Mouse (Mus musculus) kidney, adult 2 months (tissue): ENCODE measurements around the gene Ubqlnl.

Source experiments
- CTCF ChIP-seq: fragments of 200-500 bp; conservative IDR thresholded peaks from 2 replicates; pipeline ENCODE4 v1.5.1; 2011; ENCODE audit warnings: low read depth, mild to moderate bottlenecking, control low read depth, low read length, moderate library complexity, mixed read lengths; ENCODE audit not compliant: insufficient read depth, insufficient read length
- POLR2A ChIP-seq: fragments of 200-500 bp; IDR thresholded peaks from one replicate; pipeline ENCODE4 v1.6.1; 2011; ENCODE audit warnings: low read depth, low read length, control low read depth

DNA sequence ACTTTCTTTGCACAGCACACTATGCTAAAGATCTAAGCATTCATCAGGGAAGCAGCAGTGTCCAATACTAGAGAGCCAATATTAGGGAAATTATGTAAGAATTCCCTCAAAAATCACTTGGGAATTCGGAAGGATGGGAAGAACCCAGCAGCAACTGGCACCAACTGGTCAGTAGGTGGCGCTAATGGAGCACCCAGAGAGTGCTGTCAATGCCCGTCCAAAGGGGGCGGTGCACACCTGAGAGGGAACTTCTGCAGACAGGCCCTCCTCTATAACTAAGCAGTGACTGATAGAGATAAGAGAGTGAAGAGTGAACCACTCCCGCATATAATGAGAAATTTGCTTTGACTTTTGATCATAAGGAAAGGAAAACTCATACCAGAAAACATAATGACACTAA lies 49.5 kb upstream of the Ubqlnl start:
- peak; percentile 99 for TF ChIP-seq CTCF
- no peak for TF ChIP-seq POLR2A
